Mouse (Mus musculus) G1E (cell line): ENCODE results near the gene Ghr.

Experiments used
- CTCF ChIP-seq: IDR thresholded peaks from 2 replicates; pipeline ENCODE4 v1.5.1; 2012; ENCODE audit warnings: low read depth, low read length, inconsistent platforms, mixed read lengths
- GATA1 ChIP-seq: IDR thresholded peaks from 2 replicates; pipeline ENCODE4 v1.6.1; 2012; ENCODE audit warnings: borderline replicate concordance, low read length, inconsistent platforms, mixed read lengths
- TAL1 ChIP-seq: conservative IDR thresholded peaks from 2 replicates; pipeline ENCODE4 v1.6.1; 2012; ENCODE audit warnings: low read depth, low read length, inconsistent platforms, mixed read lengths

DNA sequence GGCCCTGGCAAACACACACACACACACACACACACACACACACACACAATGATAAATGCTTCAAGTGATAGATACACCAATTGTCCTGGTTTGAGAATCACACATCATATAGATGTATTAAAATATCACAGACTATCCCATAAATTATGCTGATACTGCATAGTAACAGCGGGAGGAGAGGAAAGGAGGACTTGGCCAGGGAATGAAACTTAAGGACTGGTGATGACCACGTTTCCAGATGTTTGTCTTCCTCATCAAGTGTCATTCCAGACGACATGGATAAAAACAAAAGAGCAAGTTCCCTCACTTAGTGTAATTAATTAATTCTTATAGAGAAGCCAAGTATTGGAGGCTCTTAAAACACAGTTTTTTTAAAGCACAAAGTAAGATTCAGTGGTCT lies 236.6 kb downstream of the Ghr start:
- TF ChIP-seq CTCF (no peak), GATA1 (no peak), TAL1 (no peak)
